Mouse (Mus musculus): ENCODE results near the gene Slc18a3.

- no peak for TF ChIP-seq CTCF (IDR thresholded peaks at IDR 0.05; ENCODE audit: low read depth, low read length)
- no peak for TF ChIP-seq GATA1 (IDR thresholded peaks at IDR 0.05; ENCODE audit: borderline replicate concordance, low read length)
- no peak for TF ChIP-seq POLR2AphosphoS5 (IDR thresholded peaks at IDR 0.05; ENCODE audit: insufficient replicate concordance, low read depth, low read length)
- TF ChIP-seq GATA2 (IDR thresholded peaks at IDR 0.05; ENCODE audit: borderline replicate concordance, low read depth, low read length): no peak
- TF ChIP-seq TAL1 (conservative IDR thresholded peaks at IDR 0.05; ENCODE audit: low read depth, low read length): no peak
Observed at GRCm38 (mm10) chr14:32446989-32447388, 17.7 kb downstream of the Slc18a3 start.

All from G1E (cell line).